Mouse (Mus musculus): ENCODE measurements around the gene Cox6a2.
"Not testable (repeated sequence)": the region's sequence is repeated elsewhere in the genome, so short reads cannot be mapped to it uniquely, and the experiment has no call there.

Gene Cox6a2

GRCm38 (mm10) chr7:128236426-128236825 lies 30.2 kb upstream of the Cox6a2 start:
- in situ Hi-C loops (cut with MboI, MseI) = no loop called here

GRCm38 (mm10) chr7:128235481-128235880 lies 29.3 kb upstream of the Cox6a2 start:
- in situ Hi-C loops (cut with MboI, MseI) = no loop called here

GRCm38 (mm10) chr7:128234796-128235195 lies 28.6 kb upstream of the Cox6a2 start:
- in situ Hi-C loops (cut with MboI, MseI) = no loop called here

GRCm38 (mm10) chr7:128231741-128232140 lies 25.6 kb upstream of the Cox6a2 start:
- in situ Hi-C loops (cut with MboI, MseI) = no loop called here

- in situ Hi-C loops (cut with MboI, MseI) = loop anchor here in 1 of 2 experiments (25.0 kb wide), 1 partner anchor 209 kb away; the partner anchor contains the start of gene Trim72
Observed at GRCm38 (mm10) chr7:128220936-128221335, 14.7 kb upstream of the Cox6a2 start.

GRCm38 (mm10) chr7:128219952-128220351 lies 13.8 kb upstream of the Cox6a2 start:
- in situ Hi-C loops (cut with MboI, MseI) = loop anchor here in 1 of 2 experiments (25.0 kb wide), 1 partner anchor 208 kb away; the partner anchor contains the start of gene Trim72

- in situ Hi-C loops (cut with MboI, MseI) = loop anchor here (5.0 to 25.0 kb wide), 2 partner anchors 198 to 218 kb away; partner anchors contain the start of genes Pycard (in 1 of the 2) and Trim72 (in 1 of the 2)
Observed at GRCm38 (mm10) chr7:128209826-128210225, 3.6 kb upstream of the Cox6a2 start.

- in situ Hi-C loops (cut with MboI, MseI) = loop anchor here (5.0 to 25.0 kb wide), 2 partner anchors 196 to 216 kb away; partner anchors contain the start of genes Pycard (in 1 of the 2) and Trim72 (in 1 of the 2)
Observed at GRCm38 (mm10) chr7:128208187-128208586, 2.0 kb upstream of the Cox6a2 start.

GRCm38 (mm10) chr7:128205695-128206094 lies 492 bp downstream of the Cox6a2 start:
- in situ Hi-C loops (cut with MboI, MseI) = loop anchor here (5.0 to 25.0 kb wide), 2 partner anchors 193 to 213 kb away; partner anchors contain the start of genes Pycard (in 1 of the 2) and Trim72 (in 1 of the 2)

GRCm38 (mm10) chr7:128204179-128204578 lies 2.0 kb downstream of the Cox6a2 start:
- in situ Hi-C loops (cut with MboI, MseI) = loop anchor here in 1 of 2 experiments (5.0 to 25.0 kb wide), 3 partner anchors 57 to 192 kb away; partner anchors contain the start of gene Trim72

- in situ Hi-C loops (cut with MboI, MseI) = loop anchor here in 1 of 2 experiments (5.0 to 25.0 kb wide), 3 partner anchors 56 to 191 kb away; partner anchors contain the start of gene Trim72
Observed at GRCm38 (mm10) chr7:128203071-128203470, 3.1 kb downstream of the Cox6a2 start.

- in situ Hi-C loops (cut with MboI, MseI) = loop anchor here in 1 of 2 experiments (5.0 to 25.0 kb wide), 3 partner anchors 54 to 189 kb away; partner anchors contain the start of gene Trim72
Observed at GRCm38 (mm10) chr7:128201607-128202006, 4.6 kb downstream of the Cox6a2 start.

- in situ Hi-C loops (cut with MboI, MseI) = no loop called here
Observed at GRCm38 (mm10) chr7:128181691-128182090, 24.5 kb downstream of the Cox6a2 start.

GRCm38 (mm10) chr7:128180546-128180945 lies 25.6 kb downstream of the Cox6a2 start:
- in situ Hi-C loops (cut with MboI, MseI) = no loop called here

- in situ Hi-C loops (cut with MboI, MseI) = no loop called here
Observed at GRCm38 (mm10) chr7:128180126-128180525, 26.1 kb downstream of the Cox6a2 start.

- in situ Hi-C loops (cut with MboI, MseI) = no loop called here
Observed at GRCm38 (mm10) chr7:128178385-128178784, 27.8 kb downstream of the Cox6a2 start.

GRCm38 (mm10) chr7:128169996-128170395 lies 36.2 kb downstream of the Cox6a2 start:
- in situ Hi-C loops (cut with MboI, MseI) = no loop called here

- in situ Hi-C loops (cut with MboI, MseI) = no loop called here
Observed at GRCm38 (mm10) chr7:128166391-128166790, 39.8 kb downstream of the Cox6a2 start.

- in situ Hi-C loops (cut with MboI, MseI) = no loop called here
Observed at GRCm38 (mm10) chr7:128164001-128164400, 42.2 kb downstream of the Cox6a2 start.

- in situ Hi-C loops (cut with MboI, MseI) = not testable (repeated sequence)
Observed at GRCm38 (mm10) chr7:128158688-128159354, 47.4 kb downstream of the Cox6a2 start.
